In genomic region chr4:41481601-41482017, GRCm38 (mm10) we compare ENCODE assay signal across 9 mouse cellular contexts. TPM values are rescaled to one million over a fixed set of nuclear protein-coding genes. Genes with fewer than 3 reads are reported as not detected.
DNase-seq lines count a peak whose midpoint lies in the region; ATAC-seq lines count a peak whose summit lies in the region.
"Had no signal": no experiment of that assay in that cellular context is flagged by ENCODE, and none has a peak within 500 bp of the region (broad histone marks: within the 10 kb centered on the region; RNA-seq: fewer than 3 reads in every experiment).

No protein-coding gene starts in this region.

- peak; percentile 15 for DNase-seq in cerebellum, adult 9-10 months
- no peak for DNase-seq in cerebellum, postnatal 25 days
- DNase-seq in urinary bladder, postnatal 25 days (ENCODE audit: low spot score) = peak; percentile 35
- DNase-seq in urinary bladder, adult 2 months (ENCODE audit: low spot score) = no peak
- peak; percentile 56 to 68 for DNase-seq in kidney, adult 8-10 months
- DNase-seq in mesoderm, embryonic 11.5 days (ENCODE audit: low read depth, low spot score) = peak; percentile 20
- no peak for DNase-seq in cerebellum, adult 18-20 months

- ATAC-seq in megakaryocyte-erythroid progenitor cell, adult 5-6 weeks (replicated peaks; ENCODE audit: low FRiP score, low TSS enrichment, poor library complexity, severe bottlenecking) = no peak

RNA-seq across cellular contexts. Expression of gene Nudt2, which starts 16.7 kb away (rescaled TPM):
- 29.5 and 34.6 TPM in 2 replicates for polyA plus RNA-seq in urinary bladder, adult 2 months (2012; rRNA removed)
- total RNA-seq in megakaryocyte-erythroid progenitor cell, adult 5-6 weeks (2014; fragmentation: Nextera tagmentation) = 18.1 and 27.4 TPM in 2 replicates
- 18.2 and 40.3 TPM in 2 replicates for total RNA-seq in megakaryocyte-erythroid progenitor cell, adult 5-6 weeks (2017)

RNA-seq across cellular contexts. Expression of gene Kif24, which starts 16.9 kb away (rescaled TPM):
- 0.53 and 0.61 TPM in 2 replicates for polyA plus RNA-seq in urinary bladder, adult 2 months (2012; rRNA removed)
- 29.6 and 35.0 TPM in 2 replicates for total RNA-seq in megakaryocyte-erythroid progenitor cell, adult 5-6 weeks (2014; fragmentation: Nextera tagmentation)
- 10.8 and 14.9 TPM in 2 replicates for total RNA-seq in megakaryocyte-erythroid progenitor cell, adult 5-6 weeks (2017)

RNA-seq across cellular contexts. Expression of gene AI464131, which starts 21.3 kb away (rescaled TPM):
- 8.0 and 11.4 TPM in 2 replicates for polyA plus RNA-seq in urinary bladder, adult 2 months (2012; rRNA removed)
- total RNA-seq in megakaryocyte-erythroid progenitor cell, adult 5-6 weeks (2014; fragmentation: Nextera tagmentation) = 0.15 TPM in 1 of 2 replicates, not detected in the other
- total RNA-seq in megakaryocyte-erythroid progenitor cell, adult 5-6 weeks (2017) = not detected in 2 replicates

RNA-seq across cellular contexts. Expression of gene 1110017D15Rik, which starts 35.5 kb away (rescaled TPM):
- 0.10 and 0.22 TPM in 2 replicates for polyA plus RNA-seq in urinary bladder, adult 2 months (2012; rRNA removed)
- not detected in 2 replicates for total RNA-seq in megakaryocyte-erythroid progenitor cell, adult 5-6 weeks (2014; fragmentation: Nextera tagmentation)
- total RNA-seq in megakaryocyte-erythroid progenitor cell, adult 5-6 weeks (2017) = not detected in 2 replicates
- polyA plus RNA-seq: liver, embryonic 14.5 days had no signal

Comparison
In these comparisons a context has a peak if more than half of its experiments do, and no peak if none do; other contexts are left out.
1. DNase-seq: peak in cerebellum, adult 9-10 months (single experiment), urinary bladder, postnatal 25 days (single experiment), kidney, adult 8-10 months (2 of 2) and mesoderm, embryonic 11.5 days (single experiment); none in cerebellum, postnatal 25 days (0 of 2), urinary bladder, adult 2 months (single experiment) and cerebellum, adult 18-20 months (0 of 2).